Mouse (Mus musculus): ENCODE results near the gene 4921517D22Rik.

DNA sequence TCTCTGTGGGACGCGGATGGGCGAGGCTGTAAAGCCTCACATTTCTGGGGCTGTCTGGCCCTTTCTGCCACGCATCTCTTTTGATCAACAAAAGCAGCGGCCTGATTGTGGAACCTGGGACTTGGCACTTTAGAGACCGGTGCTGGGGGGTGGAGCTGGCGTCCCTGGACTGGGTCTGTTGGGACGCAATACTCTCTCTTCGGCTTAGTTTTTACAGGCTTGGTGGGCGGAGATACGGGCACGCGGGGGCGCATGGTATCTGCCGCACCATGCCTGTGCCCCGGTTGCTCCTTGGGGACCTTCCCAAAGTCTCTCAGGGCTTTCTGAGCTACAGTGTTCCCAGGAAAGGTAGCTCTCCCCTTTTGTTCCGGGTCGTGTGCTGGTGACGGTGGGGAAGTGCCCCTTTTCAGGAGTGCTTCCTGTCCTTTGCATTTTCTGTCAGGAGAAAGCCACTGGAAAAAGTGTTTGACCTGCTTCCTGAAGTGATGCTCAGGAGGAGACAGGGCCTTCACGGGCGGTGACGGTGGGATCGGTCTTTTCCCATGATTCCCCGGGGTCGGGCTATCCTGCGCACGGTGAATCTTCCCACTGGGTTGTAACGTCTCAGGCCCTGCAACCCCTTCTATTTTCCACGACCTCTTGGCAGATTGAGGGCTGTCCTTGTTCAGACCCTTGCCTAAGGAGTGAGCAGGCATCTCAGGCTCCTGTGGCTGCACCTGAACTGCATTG is 32.4 kb upstream of the 4921517D22Rik start:
- TF ChIP-seq CTCF (IDR thresholded peaks at IDR 0.05; ENCODE audit: extremely low read depth, insufficient read depth, insufficient read length, insufficient replicate concordance) = no peak
- TF ChIP-seq POLR2A (IDR thresholded peaks at IDR 0.05; ENCODE audit: low read depth, low read length) = no peak
